Mouse (Mus musculus): ENCODE results near the gene Gabrr2.

Gene Gabrr2

GRCm38 (mm10) chr4:33062981-33063380, at the start of gene Gabrr2:
Gene Gabrr2 (plus strand): TSS chr4:33062999.
- DNase-seq (ENCODE audit: low spot score): no peak

GRCm38 (mm10) chr4:33018361-33018999, 44.3 kb upstream of the Gabrr2 start:
- DNase-seq (ENCODE audit: low spot score): peak; percentile 95

- no peak for DNase-seq (ENCODE audit: low spot score)
Observed at GRCm38 (mm10) chr4:33024420-33024819, 38.4 kb upstream of the Gabrr2 start.

GRCm38 (mm10) chr4:33029104-33029503, 33.7 kb upstream of the Gabrr2 start:
- DNase-seq (ENCODE audit: low spot score): no peak

GRCm38 (mm10) chr4:33030264-33031194, 32.3 kb upstream of the Gabrr2 start:
- DNase-seq (ENCODE audit: low spot score): peak; percentile 29

GRCm38 (mm10) chr4:33031195-33031960, 31.4 kb upstream of the Gabrr2 start, which contains the start of gene Ube2j1:
Gene Ube2j1 (plus strand): TSS chr4:33031416.
- DNase-seq (ENCODE audit: low spot score): peak; percentile 89

GRCm38 (mm10) chr4:33032045-33032444, 30.8 kb upstream of the Gabrr2 start:
- no peak for DNase-seq (ENCODE audit: low spot score)

GRCm38 (mm10) chr4:33033515-33033914, 29.3 kb upstream of the Gabrr2 start:
- DNase-seq (ENCODE audit: low spot score): no peak

GRCm38 (mm10) chr4:33039826-33040225, 23.0 kb upstream of the Gabrr2 start:
- DNase-seq (ENCODE audit: low spot score): no peak

GRCm38 (mm10) chr4:33049601-33050000, 13.2 kb upstream of the Gabrr2 start:
- no peak for DNase-seq (ENCODE audit: low spot score)

GRCm38 (mm10) chr4:33052055-33052454, 10.7 kb upstream of the Gabrr2 start:
- peak; percentile 58 for DNase-seq (ENCODE audit: low spot score)

- DNase-seq (ENCODE audit: low spot score): no peak
Observed at GRCm38 (mm10) chr4:33052650-33053049, 10.1 kb upstream of the Gabrr2 start.

- no peak for DNase-seq (ENCODE audit: low spot score)
Observed at GRCm38 (mm10) chr4:33054426-33054825, 8.4 kb upstream of the Gabrr2 start.

- DNase-seq (ENCODE audit: low spot score): no peak
Observed at GRCm38 (mm10) chr4:33056317-33056716, 6.5 kb upstream of the Gabrr2 start.

GRCm38 (mm10) chr4:33057890-33058687, 4.7 kb upstream of the Gabrr2 start:
- peak; percentile 64 for DNase-seq (ENCODE audit: low spot score)

- DNase-seq (ENCODE audit: low spot score): no peak
Observed at GRCm38 (mm10) chr4:33061158-33061557, 1.6 kb upstream of the Gabrr2 start.

GRCm38 (mm10) chr4:33064986-33065385, 2.2 kb downstream of the Gabrr2 start:
- DNase-seq (ENCODE audit: low spot score): no peak

- no peak for DNase-seq (ENCODE audit: low spot score)
Observed at GRCm38 (mm10) chr4:33066223-33066960, 3.6 kb downstream of the Gabrr2 start.

- DNase-seq (ENCODE audit: low spot score): no peak
Observed at GRCm38 (mm10) chr4:33067331-33067730, 4.5 kb downstream of the Gabrr2 start.

GRCm38 (mm10) chr4:33067826-33068225, 5.0 kb downstream of the Gabrr2 start:
- DNase-seq (ENCODE audit: low spot score): no peak

- peak; percentile 52 for DNase-seq (ENCODE audit: low spot score)
Observed at GRCm38 (mm10) chr4:33068894-33069293, 6.1 kb downstream of the Gabrr2 start.
